Mouse (Mus musculus) hindlimb bud, embryonic 11.5 days (tissue): ENCODE measurements around the gene Mrpl47.
"Not testable (repeated sequence)": the region's sequence is repeated elsewhere in the genome, so short reads cannot be mapped to it uniquely, and the experiment has no call there.

Experiments used
- DNase-seq: peaks from one replicate; pipeline ENCODE4 v3.0.0-alpha.2; 2012; ENCODE audit warnings: low read depth, low spot score; ENCODE audit errors: extremely low spot score

The Mrpl47 gene

DNA sequence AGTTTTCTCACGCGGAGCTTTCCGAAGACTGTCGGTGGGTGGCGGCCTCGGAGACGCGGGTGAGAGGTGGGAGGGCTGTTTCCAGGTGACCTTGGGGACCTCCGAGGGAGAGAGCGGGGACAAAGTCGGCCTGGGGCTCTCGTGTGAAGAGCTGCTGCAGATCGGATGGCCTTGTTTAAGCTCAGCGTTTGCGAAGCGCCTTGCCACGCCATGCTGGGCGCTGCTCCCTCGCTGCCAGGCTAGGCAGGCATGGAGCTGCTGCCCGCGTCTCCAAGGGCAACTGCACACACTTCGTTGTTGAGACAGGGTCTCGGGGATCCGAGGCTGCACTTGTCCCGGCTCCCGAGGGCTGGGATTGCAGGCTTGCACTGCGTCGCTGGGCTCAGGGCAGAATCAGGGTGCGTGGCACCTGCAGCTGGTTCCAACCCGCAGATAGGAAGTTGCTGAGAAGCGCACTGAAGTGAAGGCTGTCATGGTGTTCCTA lies at the start of gene Mrpl47:
TSS of gene Mrpl47 (minus strand) at position 434 of the 484 bp plus-strand sequence.
- DNase-seq: no peak

GRCm38 (mm10) chr3:32770781-32771180 lies 33.4 kb upstream of the Mrpl47 start:
- DNase-seq: no peak

DNA sequence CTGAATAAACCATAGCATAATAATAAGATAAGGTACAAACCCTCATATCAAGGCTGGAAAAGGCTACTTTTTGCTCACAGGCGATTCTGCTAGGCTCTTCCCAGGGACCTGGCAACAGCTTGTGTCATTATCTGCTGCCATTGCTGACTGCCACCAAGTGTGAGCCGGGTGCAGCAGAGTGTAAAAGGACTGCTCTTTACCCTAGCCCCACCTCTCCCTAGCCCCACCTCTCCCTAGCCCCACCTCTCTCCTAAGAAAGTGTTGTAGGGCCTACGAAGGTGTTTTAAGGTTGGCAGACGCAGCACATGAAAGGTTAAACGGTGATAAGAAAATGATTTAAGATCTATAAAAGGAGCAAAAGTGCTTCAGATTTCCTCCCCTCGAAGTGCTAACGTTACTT lies 26.5 kb upstream of the Mrpl47 start:
- DNase-seq: no peak

DNA sequence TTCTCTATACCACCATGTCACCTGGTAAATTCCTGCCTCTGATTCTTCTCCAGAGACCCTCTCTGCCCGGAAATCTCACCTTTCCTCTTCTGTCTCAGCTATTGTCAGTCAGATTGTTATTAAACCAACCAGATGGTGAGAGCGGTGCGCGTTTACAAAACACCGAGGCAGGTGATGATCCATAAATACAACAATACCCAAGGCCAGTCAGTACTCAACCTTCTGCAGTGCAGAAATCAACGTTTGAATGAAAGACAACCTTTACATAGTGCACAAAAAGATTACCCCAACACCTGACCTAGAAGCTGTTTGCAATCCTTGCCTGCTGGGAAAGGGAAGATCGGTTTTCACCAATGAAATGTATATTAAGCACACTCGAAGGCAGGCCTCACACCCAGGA lies 25.6 kb upstream of the Mrpl47 start:
- no peak for DNase-seq

- DNase-seq: no peak
Observed at GRCm38 (mm10) chr3:32759212-32759611, 21.8 kb upstream of the Mrpl47 start.

GRCm38 (mm10) chr3:32754384-32754915 lies 17.0 kb upstream of the Mrpl47 start:
- DNase-seq: no peak

- no peak for DNase-seq
Observed at GRCm38 (mm10) chr3:32749820-32750579, 12.6 kb upstream of the Mrpl47 start.

- DNase-seq: no peak
Observed at GRCm38 (mm10) chr3:32748384-32748783, 11.0 kb upstream of the Mrpl47 start.

DNA sequence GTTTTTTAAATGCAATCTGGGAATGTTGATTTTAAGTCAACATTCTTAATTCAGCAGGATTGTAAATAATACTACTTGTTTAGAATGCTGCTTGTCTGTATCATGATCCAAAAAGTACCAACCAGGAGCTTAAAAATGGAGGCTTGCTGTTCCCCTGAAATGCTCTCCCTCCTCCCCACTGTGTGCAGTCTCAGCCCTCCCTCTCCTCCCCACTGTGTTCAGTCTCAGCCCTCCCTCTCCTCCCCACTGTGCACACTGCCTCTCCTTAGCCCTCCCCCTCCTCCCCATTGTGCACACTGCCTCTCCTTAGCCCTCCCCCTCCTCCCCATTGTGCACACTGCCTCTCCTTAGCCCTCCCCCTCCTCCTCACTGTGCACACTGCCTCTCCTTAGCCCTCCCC lies 8.0 kb upstream of the Mrpl47 start:
- DNase-seq: not testable (repeated sequence)

DNA sequence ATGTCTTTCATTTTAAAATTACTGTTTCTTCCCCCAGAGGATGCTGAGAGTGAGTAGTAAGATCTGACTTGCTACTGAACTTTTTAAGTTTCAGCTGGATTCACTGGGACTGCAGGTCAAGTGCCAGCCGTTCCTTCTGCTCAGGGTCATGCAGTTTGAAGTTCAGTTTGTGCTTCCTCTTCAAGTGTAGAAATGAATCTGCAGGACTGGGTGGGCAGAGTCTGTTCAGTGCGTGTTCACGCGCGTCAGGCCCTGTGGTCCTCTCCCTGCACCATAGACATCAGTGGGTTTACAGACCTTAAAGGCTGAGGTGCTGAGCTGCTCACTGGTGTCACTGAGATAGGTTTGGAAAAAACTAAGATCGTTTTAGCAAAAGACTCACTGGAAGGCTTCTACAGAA lies 7.6 kb upstream of the Mrpl47 start:
- no peak for DNase-seq

DNA sequence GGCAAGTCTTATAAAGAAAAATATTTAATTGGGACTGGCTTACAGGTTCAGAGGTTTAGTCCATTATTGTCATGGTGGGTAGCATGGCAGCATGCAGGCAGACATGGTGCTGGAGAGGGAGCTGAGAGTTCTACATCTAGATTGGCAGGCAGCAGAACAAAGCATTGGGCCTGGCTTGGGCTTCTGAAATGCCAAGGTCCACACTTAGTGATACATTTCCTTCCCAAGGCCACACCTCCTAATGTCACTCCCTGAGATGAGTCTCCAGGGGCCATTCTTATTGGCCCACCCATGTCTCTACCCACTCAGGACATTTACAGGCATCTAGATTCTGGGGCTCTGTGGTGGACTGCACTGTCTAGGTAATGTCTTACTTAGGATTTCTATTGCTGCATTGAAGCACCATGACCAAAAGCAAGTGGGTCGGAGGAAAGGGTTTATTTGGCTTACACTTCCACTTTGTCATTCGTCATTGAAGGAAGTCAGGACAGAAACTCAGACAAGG lies 4.9 kb upstream of the Mrpl47 start:
- no peak for DNase-seq

- no peak for DNase-seq
Observed at GRCm38 (mm10) chr3:32738549-32738948, 1.1 kb upstream of the Mrpl47 start.

DNA sequence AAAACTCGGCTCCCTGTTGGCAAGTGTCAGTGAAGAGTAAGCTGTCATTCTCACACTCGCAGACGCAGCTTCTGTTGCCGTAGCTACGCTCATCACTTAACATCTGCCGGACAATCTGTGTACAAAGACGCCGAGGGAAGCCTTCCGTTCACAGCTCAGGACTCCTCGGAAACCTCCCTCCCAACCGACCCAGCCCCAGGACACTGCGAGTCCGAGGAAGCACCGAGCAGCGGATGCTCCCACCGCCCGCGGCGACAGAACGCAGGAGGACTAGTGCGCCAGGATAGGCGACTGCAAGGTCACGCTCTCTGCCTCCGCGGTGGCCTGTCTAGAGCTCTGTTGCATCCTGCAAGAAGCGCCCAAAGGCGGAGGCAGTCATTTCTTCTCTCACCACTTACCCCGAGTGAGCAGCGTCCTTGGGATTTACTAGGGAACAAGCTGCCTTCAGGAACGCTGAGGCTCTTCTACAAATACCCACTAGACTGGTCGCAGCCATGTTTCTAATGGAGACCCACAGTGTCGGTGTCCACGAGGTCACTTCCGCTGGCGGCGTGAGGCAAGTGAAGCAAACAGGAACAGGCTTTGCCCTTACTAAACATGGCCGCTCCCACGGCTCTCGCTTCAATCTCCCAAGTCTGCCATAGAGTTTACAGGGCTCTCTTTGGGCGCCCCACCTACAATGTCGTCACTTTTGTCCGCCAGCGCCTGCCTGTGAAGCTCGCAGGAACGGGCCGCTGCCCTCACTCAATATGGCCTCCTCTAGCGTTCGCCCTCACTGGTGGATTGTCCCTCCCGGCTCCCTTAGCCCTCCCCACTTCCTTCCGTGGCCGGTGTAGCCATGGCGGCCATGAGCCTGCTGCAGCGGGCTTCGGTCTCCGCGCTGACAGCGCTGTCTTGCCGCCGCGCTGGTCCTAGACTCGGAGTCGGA lies 897 bp downstream of the Mrpl47 start, which contains the start of gene Ndufb5:
TSS of gene Ndufb5 (plus strand) at position 747 of the 928 bp plus-strand sequence.
- DNase-seq: peak; percentile 95

DNA sequence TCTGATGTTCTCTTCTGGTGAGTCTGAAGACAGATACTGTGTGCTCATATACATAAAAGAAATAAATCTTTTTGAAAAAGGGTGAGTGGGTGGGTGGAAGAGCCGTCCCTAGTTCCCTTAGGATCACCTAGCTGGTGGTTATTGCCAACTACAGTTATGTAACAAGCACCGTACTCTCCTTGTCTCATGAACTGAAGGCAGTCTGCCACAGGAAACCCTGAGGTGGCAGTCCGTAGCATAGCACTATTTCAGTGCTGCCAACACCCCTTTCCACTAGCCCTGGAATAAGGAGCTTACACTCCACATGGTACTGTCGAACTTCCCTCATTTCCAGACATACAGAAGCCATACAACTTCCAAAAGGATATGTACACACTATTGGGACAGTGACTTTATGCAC lies 9.5 kb downstream of the Mrpl47 start:
- no peak for DNase-seq

DNA sequence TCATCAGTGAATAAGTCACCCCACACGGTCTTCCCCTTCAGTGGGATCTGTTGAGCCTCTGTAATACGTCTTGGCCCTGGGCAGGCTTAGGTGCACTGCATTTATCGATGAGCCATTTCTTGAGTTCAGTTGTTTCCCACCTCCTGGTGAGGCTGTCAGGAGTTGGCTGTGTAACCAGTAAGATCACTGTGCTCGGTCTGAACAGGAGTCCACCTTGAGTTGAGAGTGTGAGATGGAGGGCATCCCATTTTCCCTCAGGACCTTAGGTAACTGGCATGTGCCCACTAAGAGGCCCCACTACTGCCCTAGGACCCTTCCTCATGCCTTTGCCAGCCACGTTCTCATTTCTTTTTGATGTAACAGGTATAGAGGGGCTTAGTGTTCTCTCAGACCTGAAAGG lies 11.5 kb downstream of the Mrpl47 start:
- no peak for DNase-seq

DNA sequence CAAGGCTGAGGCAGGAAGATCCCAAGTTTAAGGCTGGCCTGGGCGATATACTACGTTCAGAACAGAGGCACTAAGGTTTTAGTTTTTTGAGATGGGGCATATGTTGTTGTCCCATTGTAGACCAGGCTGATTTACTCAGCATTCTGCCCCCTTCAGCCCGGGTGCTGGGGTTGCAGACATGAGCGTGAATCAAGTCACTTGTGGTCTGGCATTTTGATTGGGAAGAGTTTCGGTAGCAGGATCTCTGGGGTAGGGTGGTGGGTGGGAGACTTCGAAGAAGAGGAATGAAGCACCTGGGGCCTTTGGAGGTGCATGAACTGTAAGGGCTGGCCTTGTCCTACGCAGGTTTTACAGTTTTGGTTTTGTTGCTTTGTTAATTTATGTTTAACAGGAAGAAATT lies 13.2 kb downstream of the Mrpl47 start:
- no peak for DNase-seq

- DNase-seq: no peak
Observed at GRCm38 (mm10) chr3:32718271-32718670, 19.1 kb downstream of the Mrpl47 start.

DNA sequence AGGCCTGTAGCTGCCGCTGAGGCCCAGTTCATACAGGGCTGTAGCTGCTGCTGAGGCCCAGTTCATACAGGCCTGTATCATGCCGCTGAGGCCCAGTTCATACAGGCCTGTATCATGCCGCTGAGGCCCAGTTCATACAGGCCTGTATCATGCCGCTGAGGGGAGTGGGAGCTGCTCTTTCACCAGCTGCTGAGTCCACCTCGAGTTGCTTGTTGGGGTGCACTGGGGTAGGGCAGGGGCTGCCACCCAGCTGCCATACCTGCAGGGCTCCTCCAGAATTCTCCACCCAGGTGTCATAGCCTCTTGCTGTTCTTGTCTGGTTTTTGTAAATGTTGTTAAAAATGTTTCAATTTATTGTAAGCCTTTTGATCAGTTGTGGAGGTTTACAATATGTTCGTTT lies 20.0 kb downstream of the Mrpl47 start:
- not testable (repeated sequence) for DNase-seq

GRCm38 (mm10) chr3:32713711-32714110 lies 23.7 kb downstream of the Mrpl47 start:
- DNase-seq: no peak

DNA sequence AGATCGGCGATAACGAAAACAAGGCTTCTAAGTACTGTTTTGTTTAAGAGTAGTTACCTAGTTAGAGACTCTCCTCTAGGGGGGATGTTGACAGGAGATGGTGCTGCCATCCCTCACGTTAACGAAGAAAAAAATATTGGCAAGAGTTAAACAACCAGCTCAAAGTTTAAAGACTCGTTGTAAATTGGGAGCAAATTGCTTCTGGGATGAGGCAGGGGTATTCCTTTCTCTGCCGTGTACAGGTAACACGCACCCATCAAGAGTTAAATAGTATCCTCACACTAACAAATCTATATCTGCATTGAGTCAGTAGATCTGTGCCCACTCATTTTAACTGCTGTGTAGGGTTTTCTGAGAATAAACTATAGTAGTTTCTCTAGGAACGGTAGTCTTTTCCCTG lies 28.0 kb downstream of the Mrpl47 start:
- no peak for DNase-seq
